Mouse (Mus musculus): ENCODE results near the gene Epb41l5.

- TF ChIP-seq CTCF (IDR thresholded peaks at IDR 0.05; ENCODE audit: extremely low read depth, insufficient read depth, low read length) (no peak), POLR2A (IDR thresholded peaks at IDR 0.05; ENCODE audit: extremely low read depth, insufficient read depth, low read length) (no peak)
Measured at GRCm38 (mm10) chr1:119523826-119524225, 125.0 kb downstream of the Epb41l5 start.

Data from cortical plate, adult 2 months (tissue).